Mouse (Mus musculus) small intestine, adult 2 months (tissue): ENCODE data around the gene Prdx6.

Experiments used
- CTCF ChIP-seq: fragments of 200-500 bp; IDR thresholded peaks from 2 replicates; pipeline ENCODE4 v1.5.1; 2012; ENCODE audit warnings: low read depth, mild to moderate bottlenecking, control low read depth, inconsistent platforms, low read length, moderate library complexity, mixed read lengths; ENCODE audit not compliant: insufficient replicate concordance, insufficient read length; ENCODE audit errors: extremely low read depth
- POLR2A ChIP-seq: fragments of 200-500 bp; IDR thresholded peaks from 2 replicates; pipeline ENCODE4 v1.6.1; 2012; ENCODE audit warnings: low read depth, mild to moderate bottlenecking, control low read depth, inconsistent platforms, low read length, moderate library complexity

DNA sequence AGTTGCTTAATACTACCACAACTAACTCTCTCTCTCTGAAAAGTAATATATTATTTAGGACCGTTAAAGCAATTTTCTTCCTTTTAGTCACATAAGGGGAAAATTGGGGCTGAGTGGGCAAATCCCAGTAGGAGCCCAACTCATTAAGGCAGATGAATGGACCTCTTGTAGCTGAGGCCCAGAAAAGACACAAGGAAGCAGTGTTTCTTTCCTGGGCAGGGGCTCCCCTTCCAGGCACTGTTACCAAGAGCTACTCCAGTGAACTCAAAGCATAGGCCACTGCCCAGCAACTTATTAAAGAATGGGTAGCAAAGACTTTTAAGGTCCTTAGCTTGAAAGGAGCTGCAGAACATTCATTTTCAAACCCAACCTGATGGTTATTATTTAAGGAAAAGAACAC lies 22.5 kb upstream of the Prdx6 start:
- TF ChIP-seq CTCF (no peak), POLR2A (no peak)
